ENCODE assay signal across 8 mouse cellular contexts in the genomic region with DNA sequence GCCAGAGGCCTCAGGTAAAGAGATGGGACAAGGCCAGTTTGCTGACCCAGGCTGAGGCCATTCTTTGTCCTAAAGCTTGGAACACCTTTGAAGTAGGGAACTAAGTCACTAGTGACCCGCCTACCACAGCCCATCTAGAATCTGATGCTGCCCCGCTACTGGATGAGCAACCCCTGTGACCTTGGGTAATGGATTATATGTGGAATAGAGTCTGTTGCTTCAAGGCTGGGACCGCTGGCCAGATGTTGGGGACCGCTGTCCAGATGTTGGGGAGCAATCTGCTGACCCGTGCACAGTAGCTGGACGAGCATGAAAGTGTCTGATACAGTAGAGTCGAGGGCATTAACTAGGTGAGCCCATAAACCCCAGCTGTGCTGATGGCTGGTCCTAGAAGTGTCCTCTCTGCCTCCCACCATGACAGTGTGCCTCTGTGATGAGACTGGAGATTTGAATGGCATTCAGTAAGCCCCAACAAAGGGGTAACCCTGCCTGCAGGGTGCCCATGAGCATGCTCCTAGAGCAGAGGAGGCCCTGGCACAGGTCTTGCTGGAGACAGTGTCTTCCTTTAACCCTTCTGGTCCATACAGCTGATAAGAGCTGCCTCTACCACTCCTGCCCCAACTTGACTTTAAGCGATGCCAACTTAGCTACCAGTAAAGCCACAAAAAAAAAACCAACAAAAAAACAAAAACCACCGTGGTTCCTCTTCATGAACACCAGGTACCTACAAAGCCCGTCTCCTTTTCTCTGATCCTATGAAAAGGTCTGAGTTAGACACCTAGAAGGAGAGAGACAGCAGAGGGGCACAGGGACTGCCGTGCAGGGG. TPM values are rescaled to one million over a fixed set of nuclear protein-coding genes. Genes with fewer than 3 reads are reported as not detected.
A peak's percentile ranks its signal among the peaks of the same experiment; 100 is the strongest.
DNase-seq lines count a peak whose midpoint lies in the region; ATAC-seq and TF ChIP-seq lines count a peak whose summit lies in the region.

No protein-coding gene starts in this region.

- H3K27ac ChIP-seq in layer of hippocampus, adult 2 months: peak overlapping the region; percentile 100
- no peak overlapping the region for H3K27ac ChIP-seq in embryonic fibroblast, embryonic 13.5 days (ENCODE audit: insufficient read depth, low read length)
- no peak overlapping the region for H3K27ac ChIP-seq in hindbrain, embryonic 16.5 days (ENCODE audit: low read depth, low read length)
- no peak overlapping the region for H3K27ac ChIP-seq in midbrain, embryonic 16.5 days (ENCODE audit: low read length)

- peak overlapping the region; percentile 86 for H3K9ac ChIP-seq in hindbrain, embryonic 16.5 days (ENCODE audit: low read depth, low read length)
- peak overlapping the region; percentile 91 for H3K9ac ChIP-seq in midbrain, embryonic 16.5 days (ENCODE audit: low read depth, low read length)

- no peak for ATAC-seq in hindbrain, embryonic 16.5 days
- no peak for ATAC-seq in midbrain, embryonic 16.5 days

- H3K27me3 ChIP-seq in hindbrain, embryonic 16.5 days (replicated peaks; ENCODE audit: control insufficient read depth, insufficient read depth, low read length): no peaks in the 10 kb centered on the region
- H3K27me3 ChIP-seq in midbrain, embryonic 16.5 days (ENCODE audit: control insufficient read depth, insufficient read depth, low read depth, low read length): no peaks in the 10 kb centered on the region

- peaks cover 7% of the 10 kb centered on the region for H3K4me1 ChIP-seq in embryonic fibroblast, embryonic 13.5 days (ENCODE audit: control insufficient read depth, insufficient read depth, low read length)
- peaks cover 47% of the 10 kb centered on the region for H3K4me1 ChIP-seq in hindbrain, embryonic 16.5 days (ENCODE audit: control insufficient read depth, insufficient read depth, low read depth, low read length)
- H3K4me1 ChIP-seq in midbrain, embryonic 16.5 days (ENCODE audit: control insufficient read depth, insufficient read depth, low read length): peaks cover 38% of the 10 kb centered on the region

- peaks cover 4% of the 10 kb centered on the region for H3K36me3 ChIP-seq in hindbrain, embryonic 16.5 days (ENCODE audit: control insufficient read depth, insufficient read depth, low read length)
- peaks cover 22% of the 10 kb centered on the region for H3K36me3 ChIP-seq in midbrain, embryonic 16.5 days (ENCODE audit: control insufficient read depth, insufficient read depth, low read length)

- no peak for DNase-seq in layer of hippocampus, adult 2 months (ENCODE audit: low spot score in 2 of 2)
- DNase-seq in layer of hippocampus, adult 9-11 months: no peak
- DNase-seq in left cerebral cortex, adult 8-10 months (ENCODE audit: low spot score in 2 of 2): no peak
- DNase-seq in spleen, postnatal 14 days (ENCODE audit: low spot score in 2 of 2): no peak
- DNase-seq in kidney, adult 11 months: no peak

- TF ChIP-seq CTCF in layer of hippocampus, adult 2 months (conservative IDR thresholded peaks at IDR 0.05): no peak
- TF ChIP-seq CTCF in embryonic fibroblast, embryonic 13.5 days (IDR thresholded peaks at IDR 0.05; ENCODE audit: borderline replicate concordance, insufficient read depth, low read length): no peak

- 83% methylated on average over 11 of the region's 11 CpGs for WGBS in hindbrain, embryonic 16.5 days
- WGBS in midbrain, embryonic 16.5 days: 80% methylated on average over 11 of the region's 11 CpGs

- H3K4me3 ChIP-seq in layer of hippocampus, adult 2 months: peak overlapping the region; percentile 94
- peak overlapping the region; percentile 67; the same call in 1 of the 2 replicates for H3K4me3 ChIP-seq in embryonic fibroblast, embryonic 13.5 days (ENCODE audit: insufficient read depth, low read length)
- peak overlapping the region; percentile 68 for H3K4me3 ChIP-seq in hindbrain, embryonic 16.5 days (ENCODE audit: low read length)
- peak overlapping the region; percentile 90 for H3K4me3 ChIP-seq in midbrain, embryonic 16.5 days (ENCODE audit: low read depth, low read length)

- H3K4me2 ChIP-seq in hindbrain, embryonic 16.5 days (ENCODE audit: low read length): peak overlapping the region; percentile 96
- peak overlapping the region; percentile 97 for H3K4me2 ChIP-seq in midbrain, embryonic 16.5 days (ENCODE audit: low read length)

- H3K9me3 ChIP-seq in hindbrain, embryonic 16.5 days (ENCODE audit: control insufficient read depth, low read length): no peaks in the 10 kb centered on the region
- H3K9me3 ChIP-seq in midbrain, embryonic 16.5 days (replicated peaks; ENCODE audit: control insufficient read depth, low read length, poor library complexity, severe bottlenecking): no peaks in the 10 kb centered on the region

- TF ChIP-seq POLR2A in embryonic fibroblast, embryonic 13.5 days (IDR thresholded peaks at IDR 0.05; ENCODE audit: low read depth, low read length): no peak

RNA-seq across cellular contexts. Expression of gene Ppp1r9b, which starts 4.3 kb away (rescaled TPM):
- 100 to 1,000 TPM; 967 to 974 TPM for total RNA-seq in layer of hippocampus, adult 2 months (2021)
- 44.3 and 61.7 TPM in 2 replicates for polyA plus RNA-seq in embryonic fibroblast, embryonic 13.5 days (2011; ENCODE audit: insufficient read length, low read depth, missing spikeins)
- polyA plus RNA-seq in hindbrain, embryonic 16.5 days (2015; fragmentation: Nextera tagmentation; extraction: Ambion mirVana): 17.8 and 18.8 TPM in 2 replicates
- 18.4 and 19.4 TPM in 2 replicates for polyA plus RNA-seq in midbrain, embryonic 16.5 days (2015; fragmentation: Nextera tagmentation; extraction: Ambion mirVana)
- total RNA-seq in left cerebral cortex, adult 8-10 months (2022): 100 to 1,000 TPM; 708 to 774 (median 713) TPM

RNA-seq across cellular contexts. Expression of gene Samd14, which starts 14.5 kb away (rescaled TPM):
- total RNA-seq in layer of hippocampus, adult 2 months (2021): 10 to 100 TPM; 38.9 to 40.8 TPM
- 11.6 and 14.2 TPM in 2 replicates for polyA plus RNA-seq in embryonic fibroblast, embryonic 13.5 days (2011; ENCODE audit: insufficient read length, low read depth, missing spikeins)
- polyA plus RNA-seq in hindbrain, embryonic 16.5 days (2015; fragmentation: Nextera tagmentation; extraction: Ambion mirVana): 160 and 181 TPM in 2 replicates
- 164 and 171 TPM in 2 replicates for polyA plus RNA-seq in midbrain, embryonic 16.5 days (2015; fragmentation: Nextera tagmentation; extraction: Ambion mirVana)
- 10 to 100 TPM; 24.4 to 28.9 (median 28.7) TPM for total RNA-seq in left cerebral cortex, adult 8-10 months (2022)

RNA-seq across cellular contexts. Expression of gene Sgca, which starts 19.0 kb away (rescaled TPM):
- under 1 TPM in 1 of 2 experiments, not detected in 1; 0.44 TPM for total RNA-seq in layer of hippocampus, adult 2 months (2021)
- not detected in 2 replicates for polyA plus RNA-seq in embryonic fibroblast, embryonic 13.5 days (2011; ENCODE audit: insufficient read length, low read depth, missing spikeins)
- polyA plus RNA-seq in hindbrain, embryonic 16.5 days (2015; fragmentation: Nextera tagmentation; extraction: Ambion mirVana): 0.24 and 1.3 TPM in 2 replicates
- polyA plus RNA-seq in midbrain, embryonic 16.5 days (2015; fragmentation: Nextera tagmentation; extraction: Ambion mirVana): 0.20 TPM in 1 of 2 replicates, not detected in the other
- total RNA-seq in left cerebral cortex, adult 8-10 months (2022): under 1 TPM in 3 of 4 experiments, not detected in 1; 0.23 to 0.48 (median 0.25) TPM

RNA-seq across cellular contexts. Expression of gene Hils1, which starts 27.8 kb away (rescaled TPM):
- total RNA-seq in layer of hippocampus, adult 2 months (2021): not detected
- not detected in 2 replicates for polyA plus RNA-seq in embryonic fibroblast, embryonic 13.5 days (2011; ENCODE audit: insufficient read length, low read depth, missing spikeins)
- not detected in 2 replicates for polyA plus RNA-seq in hindbrain, embryonic 16.5 days (2015; fragmentation: Nextera tagmentation; extraction: Ambion mirVana)
- not detected in 2 replicates for polyA plus RNA-seq in midbrain, embryonic 16.5 days (2015; fragmentation: Nextera tagmentation; extraction: Ambion mirVana)
- total RNA-seq in left cerebral cortex, adult 8-10 months (2022): not detected

RNA-seq across cellular contexts. Expression of gene Pdk2, which starts 46.0 kb away (rescaled TPM):
- 100 to 1,000 TPM; 133 TPM for total RNA-seq in layer of hippocampus, adult 2 months (2021)
- polyA plus RNA-seq in embryonic fibroblast, embryonic 13.5 days (2011; ENCODE audit: insufficient read length, low read depth, missing spikeins): 8.6 and 10.0 TPM in 2 replicates
- 34.6 and 42.1 TPM in 2 replicates for polyA plus RNA-seq in hindbrain, embryonic 16.5 days (2015; fragmentation: Nextera tagmentation; extraction: Ambion mirVana)
- 24.1 and 27.5 TPM in 2 replicates for polyA plus RNA-seq in midbrain, embryonic 16.5 days (2015; fragmentation: Nextera tagmentation; extraction: Ambion mirVana)
- total RNA-seq in left cerebral cortex, adult 8-10 months (2022): 100 to 1,000 TPM; 112 to 125 (median 120) TPM

Comparison
In these comparisons a context has a peak if more than half of its experiments do, and no peak if none do; other contexts are left out.
1. RNA of gene Samd14, which starts 14.5 kb away (polyA plus RNA-seq): 164 to 171 TPM in midbrain, embryonic 16.5 days and 160 to 181 TPM in hindbrain, embryonic 16.5 days; 11.6 to 14.2 TPM in embryonic fibroblast, embryonic 13.5 days; every median in the first group is over 10 times any median in the second.
2. Peak in every context shown above with its lines, with median percentiles within 50 percentile points of each other: H3K4me3 ChIP-seq.